Mouse (Mus musculus): ENCODE measurements around the gene Ccng2. TPM values are rescaled to one million over a fixed set of nuclear protein-coding genes. Genes with fewer than 3 reads are reported as not detected.

Gene Ccng2
- polyA plus RNA-seq, 1 experiment from 2014 or later = 79.7 TPM

- no peaks in the 10 kb centered on the region for H3K36me3 ChIP-seq
- H3K9ac ChIP-seq = no peak overlapping the region
- no peaks in the 10 kb centered on the region for H3K27me3 ChIP-seq
- no peaks in the 10 kb centered on the region for H3K4me1 ChIP-seq (replicated peaks)
- no peak for ATAC-seq (ENCODE audit: low FRiP score, low read depth)
- H3K4me2 ChIP-seq = no peak overlapping the region
- no peak overlapping the region for H3K27ac ChIP-seq (replicated peaks)
- H3K4me3 ChIP-seq = no peak overlapping the region
- H3K9me3 ChIP-seq = no peaks in the 10 kb centered on the region
- 88% methylated on average over 8 of the region's 8 CpGs for WGBS
These were observed 27.2 kb upstream of the Ccng2 start for GRCm38 (mm10) chr5:93239590-93240544.

GRCm38 (mm10) chr5:93245280-93245679 is 21.8 kb upstream of the Ccng2 start:
- Histone ChIP-seq H3K4me1 (replicated peaks) (no peaks in the 10 kb centered on the region), H3K9ac (no peak overlapping the region), H3K27ac (replicated peaks) (no peak overlapping the region), H3K36me3 (no peaks in the 10 kb centered on the region), H3K4me2 (no peak overlapping the region), H3K4me3 (no peak overlapping the region), H3K9me3 (no peaks in the 10 kb centered on the region), H3K27me3 (no peaks in the 10 kb centered on the region)
- WGBS = 54% methylated on average over 2 of the region's 2 CpGs
- ATAC-seq (ENCODE audit: low FRiP score, low read depth) = 0 out of 2 replicates have a peak, but pooled peaks have one; percentile 15

- Histone ChIP-seq H3K9ac (no peak overlapping the region), H3K9me3 (no peaks in the 10 kb centered on the region), H3K4me1 (replicated peaks) (no peaks in the 10 kb centered on the region), H3K4me2 (no peak overlapping the region), H3K36me3 (no peaks in the 10 kb centered on the region), H3K27ac (replicated peaks) (no peak overlapping the region), H3K4me3 (no peak overlapping the region), H3K27me3 (no peaks in the 10 kb centered on the region)
- ATAC-seq (ENCODE audit: low FRiP score, low read depth) = no peak
- WGBS = 84% methylated on average over 6 of the region's 6 CpGs
These were observed 17.0 kb upstream of the Ccng2 start for GRCm38 (mm10) chr5:93249940-93250578.

- Histone ChIP-seq H3K4me1 (replicated peaks) (no peaks in the 10 kb centered on the region), H3K36me3 (no peaks in the 10 kb centered on the region), H3K27me3 (no peaks in the 10 kb centered on the region), H3K4me3 (no peak overlapping the region), H3K9ac (no peak overlapping the region), H3K9me3 (no peaks in the 10 kb centered on the region), H3K27ac (replicated peaks) (no peak overlapping the region), H3K4me2 (no peak overlapping the region)
- 89% methylated on average over 12 of the region's 12 CpGs for WGBS
- no peak for ATAC-seq (ENCODE audit: low FRiP score, low read depth)
These were observed 15.9 kb upstream of the Ccng2 start for GRCm38 (mm10) chr5:93251001-93251760.

GRCm38 (mm10) chr5:93255759-93256265 is 11.2 kb upstream of the Ccng2 start:
- Histone ChIP-seq H3K9ac (no peak overlapping the region), H3K4me2 (no peak overlapping the region), H3K36me3 (no peaks in the 10 kb centered on the region), H3K4me1 (replicated peaks) (no peaks in the 10 kb centered on the region), H3K27me3 (no peaks in the 10 kb centered on the region), H3K4me3 (no peak overlapping the region), H3K27ac (replicated peaks) (no peak overlapping the region), H3K9me3 (no peaks in the 10 kb centered on the region)
- no peak for ATAC-seq (ENCODE audit: low FRiP score, low read depth)
- WGBS = 87% methylated on average over 5 of the region's 5 CpGs

- Histone ChIP-seq H3K27ac (replicated peaks) (no peak overlapping the region), H3K4me3 (no peak overlapping the region), H3K9ac (no peak overlapping the region), H3K4me2 (no peak overlapping the region), H3K36me3 (no peaks in the 10 kb centered on the region), H3K27me3 (no peaks in the 10 kb centered on the region), H3K9me3 (no peaks in the 10 kb centered on the region), H3K4me1 (replicated peaks) (no peaks in the 10 kb centered on the region)
- ATAC-seq (ENCODE audit: low FRiP score, low read depth) = no peak
These were observed 10.1 kb upstream of the Ccng2 start for GRCm38 (mm10) chr5:93256820-93257405.

GRCm38 (mm10) chr5:93259349-93259748 is 7.7 kb upstream of the Ccng2 start:
- no peak overlapping the region for H3K4me3 ChIP-seq
- H3K36me3 ChIP-seq = no peaks in the 10 kb centered on the region
- ATAC-seq (ENCODE audit: low FRiP score, low read depth) = no peak
- no peak overlapping the region for H3K4me2 ChIP-seq
- no peaks in the 10 kb centered on the region for H3K9me3 ChIP-seq
- H3K27ac ChIP-seq (replicated peaks) = no peak overlapping the region
- H3K9ac ChIP-seq = no peak overlapping the region
- H3K4me1 ChIP-seq (replicated peaks) = no peaks in the 10 kb centered on the region
- H3K27me3 ChIP-seq = no peaks in the 10 kb centered on the region

GRCm38 (mm10) chr5:93260983-93261382 is 6.1 kb upstream of the Ccng2 start:
- Histone ChIP-seq H3K9ac (no peak overlapping the region), H3K9me3 (no peaks in the 10 kb centered on the region), H3K4me3 (no peak overlapping the region), H3K27ac (replicated peaks) (no peak overlapping the region), H3K4me2 (no peak overlapping the region), H3K36me3 (no peaks in the 10 kb centered on the region), H3K4me1 (replicated peaks) (peaks cover 2% of the 10 kb centered on the region), H3K27me3 (no peaks in the 10 kb centered on the region)
- no peak for ATAC-seq (ENCODE audit: low FRiP score, low read depth)
- WGBS = 74% methylated on average over 3 of the region's 3 CpGs

- ATAC-seq (ENCODE audit: low FRiP score, low read depth) = no peak
These were observed 4.3 kb upstream of the Ccng2 start for GRCm38 (mm10) chr5:93262751-93263150.

GRCm38 (mm10) chr5:93263396-93264075 is 3.5 kb upstream of the Ccng2 start:
- H3K27me3 ChIP-seq = no peaks in the 10 kb centered on the region
- no peak overlapping the region for H3K27ac ChIP-seq (replicated peaks)
- no peak overlapping the region for H3K4me2 ChIP-seq
- H3K4me1 ChIP-seq (replicated peaks) = peaks cover 8% of the 10 kb centered on the region
- no peaks in the 10 kb centered on the region for H3K36me3 ChIP-seq
- no peak for ATAC-seq (ENCODE audit: low FRiP score, low read depth)
- H3K4me3 ChIP-seq = no peak overlapping the region
- H3K9me3 ChIP-seq = no peaks in the 10 kb centered on the region
- 83% methylated on average over 6 of the region's 6 CpGs for WGBS
- H3K9ac ChIP-seq = no peak overlapping the region

More at GRCm38 (mm10) chr5:93262751-93263150, 4.3 kb upstream of the Ccng2 start:
- WGBS = 95% methylated on average over 2 of the region's 2 CpGs
- no peak overlapping the region for H3K27ac ChIP-seq (replicated peaks)
- H3K4me2 ChIP-seq = no peak overlapping the region
- H3K9ac ChIP-seq = no peak overlapping the region
- peaks cover 8% of the 10 kb centered on the region for H3K4me1 ChIP-seq (replicated peaks)
- H3K9me3 ChIP-seq = no peaks in the 10 kb centered on the region
- H3K36me3 ChIP-seq = no peaks in the 10 kb centered on the region
- H3K4me3 ChIP-seq = no peak overlapping the region
- no peaks in the 10 kb centered on the region for H3K27me3 ChIP-seq

GRCm38 (mm10) chr5:93264136-93264700 is 2.8 kb upstream of the Ccng2 start:
- no peak for ATAC-seq (ENCODE audit: low FRiP score, low read depth)

More at GRCm38 (mm10) chr5:93264136-93264700, 2.8 kb upstream of the Ccng2 start:
- no peaks in the 10 kb centered on the region for H3K27me3 ChIP-seq
- H3K9me3 ChIP-seq = no peaks in the 10 kb centered on the region
- peaks cover 13% of the 10 kb centered on the region for H3K4me1 ChIP-seq (replicated peaks)
- no peaks in the 10 kb centered on the region for H3K36me3 ChIP-seq
- H3K4me2 ChIP-seq = no peak overlapping the region
- no peak overlapping the region for H3K9ac ChIP-seq
- H3K4me3 ChIP-seq = no peak overlapping the region
- WGBS = 76% methylated on average over 1 of the region's 1 CpGs
- no peak overlapping the region for H3K27ac ChIP-seq (replicated peaks)
